Mouse (Mus musculus): ENCODE data around the gene Wdr20. TPM values are rescaled to one million over a fixed set of nuclear protein-coding genes. Genes with fewer than 3 reads are reported as not detected.

The Wdr20 gene
- polyA plus RNA-seq, 2 experiments: 20.4 to 27.9 TPM

GRCm38 (mm10) chr12:110843194-110844048 is 105.7 kb downstream of the Wdr20 start:
- H3K27me3 ChIP-seq (ENCODE audit: control insufficient read depth, insufficient read depth, low read length): peaks cover 5% of the 10 kb centered on the region; the same call in 1 of the 2 replicates
- peak overlapping the region; percentile 39 for H3K4me3 ChIP-seq (replicated peaks; ENCODE audit: low read length)
- 21% methylated on average over 32 of the region's 32 CpGs for WGBS
- DNase-seq (ENCODE audit: low spot score) (peak; percentile 75), ATAC-seq (ENCODE audit: low FRiP score, low read depth) (peak; percentile 29; the same call in 1 of the 2 replicates)
- no peak overlapping the region for H3K9ac ChIP-seq (ENCODE audit: low read depth, low read length, severe bottlenecking)
- H3K4me1 ChIP-seq (ENCODE audit: control insufficient read depth, insufficient read depth, low read length): peaks cover 8% of the 10 kb centered on the region; the same call in 1 of the 2 replicates
- H3K27ac ChIP-seq (replicated peaks; ENCODE audit: low read depth, low read length): no peak overlapping the region
- TF ChIP-seq POLR2A (IDR thresholded peaks at IDR 0.05; ENCODE audit: borderline replicate concordance, extremely low read depth, insufficient read depth, insufficient read length): no peak
- no peaks in the 10 kb centered on the region for H3K9me3 ChIP-seq (ENCODE audit: control insufficient read depth, low read length)
- H3K36me3 ChIP-seq (ENCODE audit: control insufficient read depth, insufficient read depth, low read length): no peaks in the 10 kb centered on the region
- H3K4me2 ChIP-seq (replicated peaks; ENCODE audit: low read depth, low read length, severe bottlenecking): peak overlapping the region; percentile 58

- DNase-seq (ENCODE audit: low spot score) (no peak), ATAC-seq (ENCODE audit: low FRiP score, low read depth) (no peak)
- WGBS: 3% methylated on average over 42 of the region's 42 CpGs
- H3K4me1 ChIP-seq (ENCODE audit: control insufficient read depth, insufficient read depth, low read length): peaks cover 8% of the 10 kb centered on the region; the same call in 1 of the 2 replicates
- H3K4me2 ChIP-seq (replicated peaks; ENCODE audit: low read depth, low read length, severe bottlenecking): peak overlapping the region; percentile 58
- peak overlapping the region; percentile 25 for H3K9ac ChIP-seq (ENCODE audit: low read depth, low read length, severe bottlenecking)
- peak overlapping the region; percentile 39 for H3K4me3 ChIP-seq (replicated peaks; ENCODE audit: low read length)
- no peaks in the 10 kb centered on the region for H3K36me3 ChIP-seq (ENCODE audit: control insufficient read depth, insufficient read depth, low read length)
- no peak for TF ChIP-seq POLR2A (IDR thresholded peaks at IDR 0.05; ENCODE audit: borderline replicate concordance, extremely low read depth, insufficient read depth, insufficient read length)
- H3K9me3 ChIP-seq (ENCODE audit: control insufficient read depth, low read length): no peaks in the 10 kb centered on the region
- H3K27ac ChIP-seq (replicated peaks; ENCODE audit: low read depth, low read length): no peak overlapping the region
- H3K27me3 ChIP-seq (ENCODE audit: control insufficient read depth, insufficient read depth, low read length): peaks cover 5% of the 10 kb centered on the region; the same call in 1 of the 2 replicates
These were observed 106.7 kb downstream of the Wdr20 start for GRCm38 (mm10) chr12:110844227-110845130.

GRCm38 (mm10) chr12:110845131-110845880 is 107.6 kb downstream of the Wdr20 start:
- Histone ChIP-seq H3K4me1 (ENCODE audit: control insufficient read depth, insufficient read depth, low read length) (peaks cover 8% of the 10 kb centered on the region; the same call in 1 of the 2 replicates), H3K9me3 (ENCODE audit: control insufficient read depth, low read length) (no peaks in the 10 kb centered on the region), H3K27ac (replicated peaks; ENCODE audit: low read depth, low read length) (no peak overlapping the region), H3K9ac (ENCODE audit: low read depth, low read length, severe bottlenecking) (peak overlapping the region; percentile 25), H3K4me3 (replicated peaks; ENCODE audit: low read length) (peak overlapping the region; percentile 39), H3K27me3 (ENCODE audit: control insufficient read depth, insufficient read depth, low read length) (peaks cover 5% of the 10 kb centered on the region; the same call in 1 of the 2 replicates), H3K4me2 (replicated peaks; ENCODE audit: low read depth, low read length, severe bottlenecking) (peak overlapping the region; percentile 58), H3K36me3 (ENCODE audit: control insufficient read depth, insufficient read depth, low read length) (no peaks in the 10 kb centered on the region)
- ATAC-seq (ENCODE audit: low FRiP score, low read depth) (peak; percentile 77), DNase-seq (ENCODE audit: low spot score) (peak; percentile 94)
- WGBS: 1% methylated on average over 36 of the region's 36 CpGs
- TF ChIP-seq POLR2A (IDR thresholded peaks at IDR 0.05; ENCODE audit: borderline replicate concordance, extremely low read depth, insufficient read depth, insufficient read length): no peak

- peak overlapping the region; percentile 58; the same call in 1 of the 2 replicates for H3K4me2 ChIP-seq (replicated peaks; ENCODE audit: low read depth, low read length, severe bottlenecking)
- peaks cover 14% of the 10 kb centered on the region; the same call in 1 of the 2 replicates for H3K4me1 ChIP-seq (ENCODE audit: control insufficient read depth, insufficient read depth, low read length)
- ATAC-seq (ENCODE audit: low FRiP score, low read depth) (no peak), DNase-seq (ENCODE audit: low spot score) (no peak)
- peak overlapping the region; percentile 39 for H3K4me3 ChIP-seq (replicated peaks; ENCODE audit: low read length)
- H3K36me3 ChIP-seq (ENCODE audit: control insufficient read depth, insufficient read depth, low read length): no peaks in the 10 kb centered on the region
- peaks cover 5% of the 10 kb centered on the region; the same call in 1 of the 2 replicates for H3K27me3 ChIP-seq (ENCODE audit: control insufficient read depth, insufficient read depth, low read length)
- H3K27ac ChIP-seq (replicated peaks; ENCODE audit: low read depth, low read length): no peak overlapping the region
- TF ChIP-seq POLR2A (IDR thresholded peaks at IDR 0.05; ENCODE audit: borderline replicate concordance, extremely low read depth, insufficient read depth, insufficient read length): no peak
- WGBS: 70% methylated on average over 6 of the region's 6 CpGs
- no peaks in the 10 kb centered on the region for H3K9me3 ChIP-seq (ENCODE audit: control insufficient read depth, low read length)
- H3K9ac ChIP-seq (ENCODE audit: low read depth, low read length, severe bottlenecking): no peak overlapping the region
These were observed 108.5 kb downstream of the Wdr20 start for GRCm38 (mm10) chr12:110846191-110846765.

Data from limb, embryonic 14.5 days (tissue).